Mouse (Mus musculus) testis, adult 2 months (tissue): ENCODE results near the gene Cited2. TPM values are rescaled to one million over a fixed set of nuclear protein-coding genes. Genes with fewer than 3 reads are reported as not detected.

Source experiments
- H3K27ac ChIP-seq: fragments of 200-500 bp; 2 replicates; pipeline ENCODE4 v1.5.1; 2012; ENCODE audit warnings: low read depth, low read length; ENCODE audit not compliant: control insufficient read depth, insufficient read depth
- H3K27me3 ChIP-seq: fragments of 200-500 bp; 2 replicates; pipeline ENCODE4 v1.6.1; 2012; ENCODE audit warnings: mild to moderate bottlenecking, low read length, moderate library complexity; ENCODE audit not compliant: control insufficient read depth, insufficient read depth
- H3K36me3 ChIP-seq: fragments of 200-500 bp; 2 replicates; pipeline ENCODE4 v1.6.1; 2012; ENCODE audit warnings: mild to moderate bottlenecking, low read length; ENCODE audit not compliant: control insufficient read depth, insufficient read depth
- H3K4me1 ChIP-seq: fragments of 200-500 bp; 2 replicates; pipeline ENCODE4 v1.6.1; 2012; ENCODE audit warnings: low read length; ENCODE audit not compliant: control insufficient read depth, insufficient read depth
- H3K4me3 ChIP-seq: fragments of 200-500 bp; 2 replicates; pipeline ENCODE4 v1.5.1; 2012; ENCODE audit warnings: low read depth, mild to moderate bottlenecking, low read length, moderate library complexity, mixed read lengths; ENCODE audit not compliant: control insufficient read depth
- CTCF ChIP-seq: fragments of 200-500 bp; IDR thresholded peaks from 2 replicates; pipeline ENCODE4 v1.5.1; 2012; ENCODE audit warnings: low read depth, mild to moderate bottlenecking, inconsistent platforms, low read length, moderate library complexity; ENCODE audit not compliant: control insufficient read depth, insufficient read depth, insufficient replicate concordance
- POLR2A ChIP-seq: fragments of 200-500 bp; IDR thresholded peaks from 2 replicates; pipeline ENCODE4 v1.6.1; 2012; ENCODE audit warnings: low read depth, mild to moderate bottlenecking, inconsistent platforms, low read length, moderate library complexity; ENCODE audit not compliant: control insufficient read depth
- polyA plus RNA-seq: library from polyadenylated mRNA; depleted of rRNA; stranded (reverse); fragments of >200 nt; gene quantifications from 2 replicates; pipeline ENCODE4 v1.2.3, GENCODE M21; 2012

Cited2 gene
- polyA plus RNA-seq, 1 experiment = 16.1 TPM

DNA sequence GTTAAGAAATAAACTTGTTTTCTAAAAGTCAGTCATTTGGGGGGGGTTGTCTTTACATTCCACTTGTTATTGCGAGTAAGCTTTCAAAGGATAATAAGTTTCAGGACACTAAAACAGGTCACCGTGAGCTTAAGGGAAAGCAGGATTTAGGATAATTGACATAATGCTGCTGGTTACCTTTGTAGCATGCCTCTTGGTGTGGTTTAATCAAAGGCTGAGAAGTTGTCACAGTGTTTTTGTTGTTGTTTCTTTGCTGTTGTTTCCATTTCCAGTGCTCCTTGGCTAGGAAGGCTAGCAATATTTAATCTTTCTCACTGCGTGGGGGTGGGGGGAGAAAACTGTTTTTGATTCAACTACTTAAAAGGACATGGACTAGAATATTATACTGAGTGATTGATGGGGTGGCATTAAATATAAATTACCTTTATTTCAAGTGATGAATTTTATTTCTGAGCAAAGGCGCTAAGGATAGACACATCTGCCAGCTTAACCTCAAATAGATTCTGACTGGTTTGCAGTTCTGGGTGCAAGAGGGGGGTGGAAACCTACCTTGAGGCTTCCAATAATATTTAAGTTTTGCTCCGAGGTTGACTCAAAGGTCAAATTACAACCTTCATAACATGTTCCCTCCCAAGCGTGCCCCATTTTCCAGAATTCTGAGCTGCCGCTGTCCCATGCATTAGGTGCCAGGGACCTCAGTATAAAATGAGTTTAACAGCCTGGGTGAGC is 2.8 kb downstream of the Cited2 start:
- Histone ChIP-seq H3K4me1 (peaks cover 14% of the 10 kb centered on the region), H3K27me3 (no peaks in the 10 kb centered on the region), H3K36me3 (no peaks in the 10 kb centered on the region), H3K4me3 (no peak overlapping the region), H3K27ac (no peak overlapping the region; the same call in 1 of the 2 replicates)
- TF ChIP-seq CTCF (no peak), POLR2A (no peak)

DNA sequence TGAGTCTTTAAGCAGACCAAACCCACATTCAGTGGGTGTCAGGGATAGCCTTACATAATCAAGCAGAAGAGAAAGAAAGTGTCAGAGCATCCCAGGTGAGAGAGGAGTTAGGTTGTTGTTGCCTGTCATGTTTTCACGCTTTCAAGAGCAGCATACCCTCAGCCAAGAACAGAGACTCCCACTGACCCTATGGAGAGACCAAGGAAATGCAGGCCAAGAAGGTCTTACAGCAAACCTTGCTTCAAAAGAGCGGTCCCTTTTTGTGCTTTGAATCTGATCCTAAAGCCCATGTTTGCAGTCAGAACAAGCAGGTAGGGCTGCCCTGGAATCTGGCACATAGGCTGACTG is 3.3 kb downstream of the Cited2 start:
- no peak for TF ChIP-seq CTCF
- TF ChIP-seq POLR2A = no peak
- Histone ChIP-seq H3K27ac (peak overlapping the region; percentile 5; the same call in 1 of the 2 replicates), H3K4me3 (no peak overlapping the region), H3K4me1 (peaks cover 14% of the 10 kb centered on the region), H3K27me3 (no peaks in the 10 kb centered on the region), H3K36me3 (no peaks in the 10 kb centered on the region)

- Histone ChIP-seq H3K36me3 (no peaks in the 10 kb centered on the region), H3K4me1 (peaks cover 10% of the 10 kb centered on the region), H3K27me3 (no peaks in the 10 kb centered on the region), H3K4me3 (no peak overlapping the region), H3K27ac (peak overlapping the region; percentile 43; the same call in 1 of the 2 replicates)
- TF ChIP-seq CTCF (no peak), POLR2A (no peak)
Observed at GRCm38 (mm10) chr10:17727161-17727925, 4.3 kb downstream of the Cited2 start.

DNA sequence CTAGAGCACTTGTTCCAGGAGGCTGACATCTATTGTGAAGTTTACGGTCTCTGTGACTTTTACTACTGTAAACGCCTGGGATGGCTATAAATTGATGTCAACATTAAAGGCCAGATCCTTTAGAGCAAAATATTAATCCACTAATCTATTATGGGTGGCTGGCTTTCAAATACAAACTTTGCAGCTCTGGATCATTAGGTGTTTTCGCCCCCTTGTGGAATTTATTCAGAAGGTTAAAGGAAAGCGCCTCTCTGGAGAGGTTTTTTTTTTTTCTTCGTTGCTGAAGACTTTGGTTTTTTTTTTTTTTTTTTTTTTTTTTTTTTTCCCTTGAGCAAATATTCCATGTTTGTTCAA is 4.9 kb downstream of the Cited2 start:
- peaks cover 10% of the 10 kb centered on the region for H3K4me1 ChIP-seq
- H3K4me3 ChIP-seq = no peak overlapping the region

DNA sequence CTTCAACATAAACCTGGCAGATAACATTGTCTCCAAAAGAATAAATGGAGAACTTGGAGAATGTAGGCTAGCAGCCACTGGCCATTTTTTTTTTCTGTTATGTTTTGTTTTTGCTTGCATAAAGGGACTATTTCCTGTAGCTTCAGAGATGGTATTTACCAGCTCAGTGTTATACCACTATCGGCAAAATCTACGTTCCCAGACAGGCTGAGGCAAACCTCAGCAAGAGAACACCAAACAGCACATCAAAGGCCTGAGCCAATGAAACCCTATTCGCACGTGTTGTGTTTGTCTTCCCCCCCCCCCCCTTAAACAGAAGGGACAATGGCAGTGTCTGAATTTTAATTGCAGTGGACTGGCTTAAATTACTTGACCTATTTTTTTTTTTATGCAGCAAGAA is 5.7 kb downstream of the Cited2 start:
- H3K27ac ChIP-seq = no peak overlapping the region
- no peak for TF ChIP-seq CTCF
- no peak for TF ChIP-seq POLR2A
- H3K4me1 ChIP-seq = peaks cover 3% of the 10 kb centered on the region; the same call in 1 of the 2 replicates
- H3K4me3 ChIP-seq = no peak overlapping the region
- no peaks in the 10 kb centered on the region for H3K27me3 ChIP-seq
- H3K36me3 ChIP-seq = no peaks in the 10 kb centered on the region

More for the DNA sequence above, 4.9 kb downstream of the Cited2 start:
- TF ChIP-seq CTCF = no peak
- no peak for TF ChIP-seq POLR2A
- H3K27me3 ChIP-seq = no peaks in the 10 kb centered on the region
- H3K27ac ChIP-seq = no peak overlapping the region
- H3K36me3 ChIP-seq = no peaks in the 10 kb centered on the region

- Histone ChIP-seq H3K27ac (no peak overlapping the region), H3K4me1 (no peaks in the 10 kb centered on the region), H3K27me3 (no peaks in the 10 kb centered on the region), H3K36me3 (no peaks in the 10 kb centered on the region), H3K4me3 (no peak overlapping the region)
- no peak for TF ChIP-seq POLR2A
- no peak for TF ChIP-seq CTCF
Observed at GRCm38 (mm10) chr10:17729476-17729875, 6.5 kb downstream of the Cited2 start.

DNA sequence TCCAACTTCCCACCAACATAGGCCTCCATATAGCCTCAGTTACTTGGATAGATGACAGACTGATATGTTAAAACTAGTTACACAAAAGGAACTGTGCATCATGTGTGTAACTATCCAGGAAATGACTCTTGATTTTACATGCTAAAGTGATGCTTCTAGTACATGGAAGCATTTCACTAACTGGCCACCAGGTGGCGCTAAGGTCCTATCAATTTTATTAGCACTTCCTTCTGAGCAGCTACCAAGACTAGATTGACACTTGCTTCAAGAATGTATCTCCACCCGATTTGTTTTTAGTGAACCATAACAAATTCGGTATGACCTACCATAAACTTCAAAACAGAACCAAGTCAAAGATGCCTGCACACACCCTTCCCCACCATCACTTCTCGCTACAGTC is 10.0 kb downstream of the Cited2 start:
- no peaks in the 10 kb centered on the region for H3K4me1 ChIP-seq
- TF ChIP-seq CTCF (peak; percentile 44; the same call in 1 of the 2 replicates), POLR2A (no peak)
- H3K27ac ChIP-seq = no peak overlapping the region
- H3K27me3 ChIP-seq = no peaks in the 10 kb centered on the region
- no peak overlapping the region for H3K4me3 ChIP-seq
- no peaks in the 10 kb centered on the region for H3K36me3 ChIP-seq
